Mouse (Mus musculus) embryonic fibroblast, embryonic 13.5 days (primary cell): ENCODE data around the gene Cep164.

Experiments
- CTCF ChIP-seq: IDR thresholded peaks from 2 replicates; pipeline ENCODE4 v1.5.1; 2011; ENCODE audit warnings: mild to moderate bottlenecking, control low read depth, low read length, moderate library complexity, borderline replicate concordance; ENCODE audit not compliant: insufficient read depth
- POLR2A ChIP-seq: IDR thresholded peaks from 2 replicates; pipeline ENCODE4 v1.6.1; 2011; ENCODE audit warnings: low read depth, mild to moderate bottlenecking, control low read depth, low read length, moderate library complexity

GRCm38 (mm10) chr9:45807337-45807736 is 21.2 kb downstream of the Cep164 start:
- TF ChIP-seq CTCF = no peak
- no peak for TF ChIP-seq POLR2A
